Mouse (Mus musculus): Measurements from ENCODE around the gene Slc6a17. TPM values are rescaled to one million over a fixed set of nuclear protein-coding genes. Genes with fewer than 3 reads are reported as not detected.

Slc6a17 gene
- polyA plus RNA-seq, 1 experiment from 2014 or later: 0.02 TPM

DNA sequence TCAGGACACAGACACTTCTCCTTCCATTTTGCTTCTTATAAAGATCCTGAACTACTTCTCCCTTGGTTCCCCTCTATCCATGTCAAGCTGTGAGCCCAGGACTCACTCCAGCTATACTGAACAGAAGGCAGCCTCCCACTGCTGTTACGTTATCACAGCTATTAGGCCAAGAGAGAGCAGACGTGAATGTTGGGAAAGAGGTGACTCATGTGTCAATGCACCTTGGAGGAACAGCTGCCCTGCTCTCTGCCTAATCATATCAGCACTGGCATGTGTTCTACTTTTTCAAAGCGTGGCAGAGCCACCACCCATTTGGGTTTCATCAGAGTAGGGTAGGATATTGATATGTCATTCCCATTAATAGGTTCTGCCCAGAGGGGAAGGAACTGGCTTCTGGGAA is 71.0 kb downstream of the Slc6a17 start:
- Histone ChIP-seq H3K36me3 (replicated peaks; ENCODE audit: insufficient read depth, low read length) (no peaks in the 10 kb centered on the region), H3K27me3 (ENCODE audit: insufficient read depth, low read length) (no peaks in the 10 kb centered on the region; the same call in 1 of the 2 replicates), H3K4me1 (ENCODE audit: insufficient read depth) (no peaks in the 10 kb centered on the region), H3K4me2 (ENCODE audit: low read depth, low read length) (no peak overlapping the region), H3K4me3 (ENCODE audit: low read depth, low read length) (no peak overlapping the region), H3K9me3 (ENCODE audit: low read length) (no peaks in the 10 kb centered on the region), H3K27ac (ENCODE audit: low read depth) (no peak overlapping the region), H3K9ac (replicated peaks) (no peak overlapping the region)
- ATAC-seq (no peak), DNase-seq (no peak)
- no peak for TF ChIP-seq CTCF (IDR thresholded peaks at IDR 0.05; ENCODE audit: low read depth)
- 60% methylated on average over 3 of the region's 3 CpGs for WGBS (ENCODE audit: insufficient replicate concordance)

DNA sequence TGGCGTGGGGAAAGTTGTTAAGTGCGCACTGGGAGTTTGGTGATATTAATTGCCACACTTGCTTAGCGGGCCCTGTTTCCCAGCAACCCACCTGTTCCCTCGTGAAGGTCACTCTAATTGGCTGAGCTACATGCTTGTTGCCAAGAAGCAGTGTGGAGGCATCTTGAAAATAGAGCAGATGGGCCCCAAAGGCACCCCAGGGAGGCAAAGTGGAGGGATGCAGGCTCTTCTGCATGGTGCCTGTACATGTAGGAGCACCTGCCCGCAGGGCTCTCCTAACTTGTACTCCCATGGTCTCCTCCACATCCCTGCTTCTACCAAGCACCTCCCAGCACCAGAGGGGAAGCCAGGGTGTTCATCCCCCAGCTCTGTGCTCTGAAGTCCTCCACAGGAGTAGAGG is 74.0 kb downstream of the Slc6a17 start:
- no peaks in the 10 kb centered on the region for H3K9me3 ChIP-seq (ENCODE audit: low read length)
- no peaks in the 10 kb centered on the region; the same call in none of the 2 replicates for H3K27me3 ChIP-seq (ENCODE audit: insufficient read depth, low read length)
- 64% methylated on average over 5 of the region's 5 CpGs for WGBS (ENCODE audit: insufficient replicate concordance)
- TF ChIP-seq EP300 (IDR thresholded peaks at IDR 0.05; ENCODE audit: low read depth) (no peak), CTCF (IDR thresholded peaks at IDR 0.05; ENCODE audit: low read depth) (no peak)
- DNase-seq: no peak
- no peaks in the 10 kb centered on the region for H3K36me3 ChIP-seq (replicated peaks; ENCODE audit: insufficient read depth, low read length)
- H3K9ac ChIP-seq (replicated peaks): no peak overlapping the region
- ATAC-seq: no peak
- H3K4me1 ChIP-seq (ENCODE audit: insufficient read depth): no peaks in the 10 kb centered on the region
- H3K4me2 ChIP-seq (ENCODE audit: low read depth, low read length): no peak overlapping the region
- H3K4me3 ChIP-seq (ENCODE audit: low read depth, low read length): no peak overlapping the region
- no peak overlapping the region for H3K27ac ChIP-seq (ENCODE audit: low read depth)

DNA sequence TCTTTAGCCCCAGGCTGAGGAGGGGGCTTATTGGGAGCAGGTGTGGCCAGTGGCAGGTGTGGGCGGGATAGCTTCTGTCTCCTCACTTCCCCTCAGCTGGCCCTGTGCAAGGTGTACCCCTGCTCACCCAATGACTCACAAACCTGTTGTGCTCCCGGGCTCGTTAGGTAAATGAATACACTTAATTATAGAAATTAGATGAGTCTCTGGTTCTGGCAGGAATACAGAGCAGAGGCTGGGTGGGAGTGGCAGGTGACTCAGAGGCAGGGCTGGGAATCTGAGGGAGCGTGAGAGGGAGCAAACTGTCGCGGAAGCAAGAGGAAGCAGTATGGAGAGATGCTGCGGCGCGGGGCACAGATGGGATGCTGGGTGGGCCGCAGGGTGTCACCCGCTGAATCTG is 75.6 kb downstream of the Slc6a17 start:
- Histone ChIP-seq H3K4me2 (ENCODE audit: low read depth, low read length) (no peak overlapping the region), H3K27me3 (ENCODE audit: insufficient read depth, low read length) (no peaks in the 10 kb centered on the region; the same call in none of the 2 replicates), H3K9me3 (ENCODE audit: low read length) (no peaks in the 10 kb centered on the region), H3K4me3 (ENCODE audit: low read depth, low read length) (no peak overlapping the region), H3K27ac (ENCODE audit: low read depth) (no peak overlapping the region), H3K36me3 (replicated peaks; ENCODE audit: insufficient read depth, low read length) (no peaks in the 10 kb centered on the region), H3K4me1 (ENCODE audit: insufficient read depth) (no peaks in the 10 kb centered on the region), H3K9ac (replicated peaks) (no peak overlapping the region)
- TF ChIP-seq EP300 (IDR thresholded peaks at IDR 0.05; ENCODE audit: low read depth) (no peak), CTCF (IDR thresholded peaks at IDR 0.05; ENCODE audit: low read depth) (no peak)
- DNase-seq (no peak), ATAC-seq (no peak)
- WGBS (ENCODE audit: insufficient replicate concordance): 71% methylated on average over 11 of the region's 11 CpGs

DNA sequence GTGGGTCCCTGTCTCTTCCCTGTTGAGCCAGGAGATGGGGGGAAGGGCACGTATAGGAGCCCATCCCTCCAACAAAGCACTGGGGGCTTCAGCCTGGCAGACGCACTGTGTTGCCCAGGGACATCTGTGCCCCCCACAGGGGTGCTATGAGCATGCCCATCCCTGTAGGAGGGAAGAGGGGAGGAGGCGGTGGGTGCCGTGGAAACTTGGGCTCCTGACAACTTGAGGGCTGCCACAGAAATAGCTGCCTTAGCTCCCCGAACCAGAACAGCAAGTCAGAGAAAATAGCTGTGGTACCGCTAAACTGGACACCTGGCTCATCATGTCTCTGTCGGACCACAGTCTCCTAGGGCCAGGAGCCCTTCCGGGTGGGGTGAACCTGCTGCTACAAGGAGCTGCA is 76.5 kb downstream of the Slc6a17 start:
- H3K4me3 ChIP-seq (ENCODE audit: low read depth, low read length): no peak overlapping the region
- WGBS (ENCODE audit: insufficient replicate concordance): 81% methylated on average over 8 of the region's 8 CpGs
- DNase-seq (no peak), ATAC-seq (no peak)
- no peak overlapping the region for H3K4me2 ChIP-seq (ENCODE audit: low read depth, low read length)
- H3K9me3 ChIP-seq (ENCODE audit: low read length): no peaks in the 10 kb centered on the region
- H3K27ac ChIP-seq (ENCODE audit: low read depth): no peak overlapping the region
- no peaks in the 10 kb centered on the region for H3K4me1 ChIP-seq (ENCODE audit: insufficient read depth)
- TF ChIP-seq EP300 (IDR thresholded peaks at IDR 0.05; ENCODE audit: low read depth): no peak
- no peak for TF ChIP-seq CTCF (IDR thresholded peaks at IDR 0.05; ENCODE audit: low read depth)
- H3K36me3 ChIP-seq (replicated peaks; ENCODE audit: insufficient read depth, low read length): no peaks in the 10 kb centered on the region
- H3K27me3 ChIP-seq (ENCODE audit: insufficient read depth, low read length): no peaks in the 10 kb centered on the region; the same call in none of the 2 replicates
- no peak overlapping the region for H3K9ac ChIP-seq (replicated peaks)

DNA sequence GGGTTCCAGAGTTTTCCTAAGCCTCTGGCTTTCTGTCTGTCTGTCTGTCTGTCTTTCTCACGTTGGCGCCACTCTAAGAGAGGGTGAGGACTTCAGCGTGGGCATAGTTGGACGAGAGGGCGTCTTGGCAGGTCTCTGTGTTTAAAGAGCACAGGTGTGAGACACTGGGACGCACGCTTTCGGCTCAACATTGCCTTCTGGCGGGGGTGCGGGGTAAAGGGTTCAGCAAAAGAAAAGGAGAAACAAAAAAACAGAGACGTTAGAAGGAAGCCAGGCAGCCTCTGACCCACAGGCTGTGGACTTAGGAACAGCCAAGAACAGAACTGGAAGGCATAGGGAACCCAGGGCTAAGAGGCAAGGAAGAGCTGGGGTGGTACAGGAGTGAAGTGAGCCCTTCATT is 78.5 kb downstream of the Slc6a17 start:
- Histone ChIP-seq H3K4me2 (ENCODE audit: low read depth, low read length) (no peak overlapping the region), H3K27me3 (ENCODE audit: insufficient read depth, low read length) (no peaks in the 10 kb centered on the region; the same call in none of the 2 replicates), H3K36me3 (replicated peaks; ENCODE audit: insufficient read depth, low read length) (no peaks in the 10 kb centered on the region), H3K4me3 (ENCODE audit: low read depth, low read length) (no peak overlapping the region), H3K4me1 (ENCODE audit: insufficient read depth) (no peaks in the 10 kb centered on the region), H3K9ac (replicated peaks) (no peak overlapping the region), H3K27ac (ENCODE audit: low read depth) (no peak overlapping the region), H3K9me3 (ENCODE audit: low read length) (no peaks in the 10 kb centered on the region)
- no peak for DNase-seq
- WGBS (ENCODE audit: insufficient replicate concordance): 76% methylated on average over 11 of the region's 11 CpGs
- no peak for ATAC-seq
- TF ChIP-seq EP300 (IDR thresholded peaks at IDR 0.05; ENCODE audit: low read depth): no peak
- no peak for TF ChIP-seq CTCF (IDR thresholded peaks at IDR 0.05; ENCODE audit: low read depth)

DNA sequence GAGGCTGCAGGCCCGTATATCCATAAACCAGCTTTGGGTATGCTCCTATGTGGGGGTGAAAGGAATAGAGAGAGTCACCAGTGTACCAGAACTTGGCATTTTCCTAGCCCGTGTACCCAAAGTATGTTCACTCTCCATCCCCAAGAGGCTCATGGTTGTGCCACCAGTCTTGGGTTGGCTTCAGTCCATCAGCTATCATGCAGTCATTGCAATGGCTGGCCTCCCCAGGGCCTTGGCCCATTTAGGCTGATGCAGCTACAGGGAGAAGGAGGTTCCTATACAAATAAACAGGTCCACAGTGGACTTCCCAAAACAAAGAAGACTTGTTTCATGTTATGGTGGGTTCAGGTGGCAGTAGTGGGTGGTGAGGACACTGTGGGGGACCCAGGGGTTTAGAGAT is 80.2 kb downstream of the Slc6a17 start:
- WGBS (ENCODE audit: insufficient replicate concordance): 78% methylated on average over 2 of the region's 2 CpGs
- DNase-seq: no peak
- no peak for ATAC-seq
- no peak overlapping the region for H3K9ac ChIP-seq (replicated peaks)
- no peaks in the 10 kb centered on the region; the same call in none of the 2 replicates for H3K27me3 ChIP-seq (ENCODE audit: insufficient read depth, low read length)
- no peak overlapping the region for H3K4me2 ChIP-seq (ENCODE audit: low read depth, low read length)
- H3K4me1 ChIP-seq (ENCODE audit: insufficient read depth): no peaks in the 10 kb centered on the region
- H3K36me3 ChIP-seq (replicated peaks; ENCODE audit: insufficient read depth, low read length): no peaks in the 10 kb centered on the region
- no peak overlapping the region for H3K27ac ChIP-seq (ENCODE audit: low read depth)
- no peak overlapping the region for H3K4me3 ChIP-seq (ENCODE audit: low read depth, low read length)
- no peaks in the 10 kb centered on the region for H3K9me3 ChIP-seq (ENCODE audit: low read length)
- no peak for TF ChIP-seq EP300 (IDR thresholded peaks at IDR 0.05; ENCODE audit: low read depth)
- TF ChIP-seq CTCF (IDR thresholded peaks at IDR 0.05; ENCODE audit: low read depth): no peak

DNA sequence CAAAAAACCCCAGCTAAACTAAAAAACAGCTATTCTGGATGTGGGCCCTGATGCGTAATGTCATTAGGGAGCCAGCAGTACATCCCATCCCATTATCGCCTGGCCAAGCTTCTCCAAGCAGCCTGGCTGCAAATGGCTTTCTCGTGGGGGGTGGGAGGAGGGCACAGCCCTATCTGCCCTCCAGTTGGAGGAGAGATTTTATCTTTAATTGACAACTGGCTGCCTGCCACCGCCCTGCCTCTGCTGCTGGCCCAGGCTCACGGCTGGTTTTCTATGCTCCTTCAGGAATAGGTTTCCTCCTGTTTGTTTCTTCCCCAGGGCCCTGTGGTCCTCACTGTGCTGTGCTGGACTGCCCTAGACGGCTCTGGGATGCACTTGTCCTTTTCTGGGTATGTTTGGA is 81.4 kb downstream of the Slc6a17 start:
- 53% methylated on average over 6 of the region's 6 CpGs for WGBS (ENCODE audit: insufficient replicate concordance)
- no peak overlapping the region for H3K4me3 ChIP-seq (ENCODE audit: low read depth, low read length)
- DNase-seq (no peak), ATAC-seq (no peak)
- TF ChIP-seq EP300 (IDR thresholded peaks at IDR 0.05; ENCODE audit: low read depth) (no peak), CTCF (IDR thresholded peaks at IDR 0.05; ENCODE audit: low read depth) (no peak)
- no peaks in the 10 kb centered on the region for H3K9me3 ChIP-seq (ENCODE audit: low read length)
- H3K4me1 ChIP-seq (ENCODE audit: insufficient read depth): no peaks in the 10 kb centered on the region
- no peak overlapping the region for H3K4me2 ChIP-seq (ENCODE audit: low read depth, low read length)
- no peaks in the 10 kb centered on the region for H3K36me3 ChIP-seq (replicated peaks; ENCODE audit: insufficient read depth, low read length)
- H3K27me3 ChIP-seq (ENCODE audit: insufficient read depth, low read length): no peaks in the 10 kb centered on the region; the same call in 1 of the 2 replicates
- no peak overlapping the region for H3K9ac ChIP-seq (replicated peaks)
- no peak overlapping the region for H3K27ac ChIP-seq (ENCODE audit: low read depth)

All from liver, postnatal 0 days (tissue).